Mouse (Mus musculus): Measurements from ENCODE around the gene Iqca. TPM values are rescaled to one million over a fixed set of nuclear protein-coding genes. Genes with fewer than 3 reads are reported as not detected.

Gene Iqca
- polyA plus RNA-seq (2016; fragmentation: Nextera tagmentation; extraction: Ambion mirVana), result 0.59 TPM in 1 of 2 replicates, not detected in the other

GRCm38 (mm10) chr1:90153099-90153744 lies at the start of gene Iqca:
Gene Iqca, minus strand, starts transcription at chr1:90153401.
- Histone ChIP-seq H3K27me3 (peaks cover 9% of the 10 kb centered on the region; the same call in 1 of the 2 replicates), H3K9me3 (no peaks in the 10 kb centered on the region), H3K36me3 (no peaks in the 10 kb centered on the region), H3K4me1 (peaks cover 15% of the 10 kb centered on the region), H3K4me2 (replicated peaks) (peak within 1 kb of the TSS; percentile 45), H3K9ac (replicated peaks) (peak within 1 kb of the TSS; percentile 20; the same call in 1 of the 2 replicates), H3K4me3 (peak within 1 kb of the TSS; percentile 17; the same call in 1 of the 2 replicates), H3K27ac (replicated peaks) (peak within 1 kb of the TSS; percentile 32)
- peak; percentile 94 for ATAC-seq (ENCODE audit: low FRiP score, low read depth)
- WGBS, result 3% methylated on average over 18 of the region's 18 CpGs

- Histone ChIP-seq H3K4me3 (no peak overlapping the region), H3K27ac (replicated peaks) (no peak overlapping the region; the same call in 1 of the 2 replicates), H3K9ac (replicated peaks) (peak overlapping the region; percentile 16), H3K9me3 (0 out of 2 replicates have a peak, but pooled peaks cover 3% of the 10 kb centered on the region), H3K27me3 (peaks cover 30% of the 10 kb centered on the region), H3K36me3 (no peaks in the 10 kb centered on the region), H3K4me1 (peaks cover 36% of the 10 kb centered on the region), H3K4me2 (replicated peaks) (peak overlapping the region; percentile 63)
- peak; percentile 32; the same call in 1 of the 2 replicates for ATAC-seq (ENCODE audit: low FRiP score, low read depth)
- 4% methylated on average over 23 of the region's 23 CpGs for WGBS
Observed at GRCm38 (mm10) chr1:90202207-90202978, 49.2 kb upstream of the Iqca start.

- 52% methylated on average over 2 of the region's 2 CpGs for WGBS
- Histone ChIP-seq H3K27me3 (peaks cover 30% of the 10 kb centered on the region), H3K36me3 (no peaks in the 10 kb centered on the region), H3K4me1 (peaks cover 28% of the 10 kb centered on the region), H3K9me3 (0 out of 2 replicates have a peak, but pooled peaks cover 3% of the 10 kb centered on the region), H3K4me2 (replicated peaks) (no peak overlapping the region), H3K4me3 (no peak overlapping the region), H3K9ac (replicated peaks) (no peak overlapping the region; the same call in 1 of the 2 replicates), H3K27ac (replicated peaks) (no peak overlapping the region)
- no peak for ATAC-seq (ENCODE audit: low FRiP score, low read depth)
Observed at GRCm38 (mm10) chr1:90201655-90202054, 48.5 kb upstream of the Iqca start.

- peaks cover 24% of the 10 kb centered on the region for H3K4me1 ChIP-seq
- H3K9ac ChIP-seq (replicated peaks), result no peak overlapping the region
- peaks cover 30% of the 10 kb centered on the region for H3K27me3 ChIP-seq
- 0 out of 2 replicates have a peak, but pooled peaks cover 3% of the 10 kb centered on the region for H3K9me3 ChIP-seq
- H3K4me3 ChIP-seq, result no peak overlapping the region
- H3K4me2 ChIP-seq (replicated peaks), result no peak overlapping the region
- WGBS, result 91% methylated on average over 5 of the region's 5 CpGs
- no peaks in the 10 kb centered on the region for H3K36me3 ChIP-seq
- ATAC-seq (ENCODE audit: low FRiP score, low read depth), result no peak
- no peak overlapping the region for H3K27ac ChIP-seq (replicated peaks)
Observed at GRCm38 (mm10) chr1:90201246-90201645, 48.0 kb upstream of the Iqca start.

- ATAC-seq (ENCODE audit: low FRiP score, low read depth), result no peak
- Histone ChIP-seq H3K27me3 (no peaks in the 10 kb centered on the region), H3K9ac (replicated peaks) (no peak overlapping the region), H3K4me3 (no peak overlapping the region), H3K27ac (replicated peaks) (no peak overlapping the region), H3K4me1 (peaks cover 25% of the 10 kb centered on the region), H3K36me3 (no peaks in the 10 kb centered on the region), H3K4me2 (replicated peaks) (no peak overlapping the region), H3K9me3 (peaks cover 10% of the 10 kb centered on the region; the same call in 1 of the 2 replicates)
- WGBS, result 34% methylated on average over 6 of the region's 6 CpGs
Observed at GRCm38 (mm10) chr1:90189046-90189445, 35.8 kb upstream of the Iqca start.

GRCm38 (mm10) chr1:90186874-90187273 lies 33.7 kb upstream of the Iqca start:
- Histone ChIP-seq H3K9ac (replicated peaks) (no peak overlapping the region), H3K4me3 (no peak overlapping the region), H3K4me2 (replicated peaks) (no peak overlapping the region), H3K36me3 (no peaks in the 10 kb centered on the region), H3K9me3 (peaks cover 10% of the 10 kb centered on the region; the same call in 1 of the 2 replicates), H3K27me3 (no peaks in the 10 kb centered on the region), H3K27ac (replicated peaks) (no peak overlapping the region), H3K4me1 (peaks cover 29% of the 10 kb centered on the region)
- ATAC-seq (ENCODE audit: low FRiP score, low read depth), result no peak
- WGBS, result 96% methylated on average over 5 of the region's 5 CpGs

- no peaks in the 10 kb centered on the region for H3K27me3 ChIP-seq
- no peak for ATAC-seq (ENCODE audit: low FRiP score, low read depth)
- WGBS, result 83% methylated on average over 4 of the region's 4 CpGs
Observed at GRCm38 (mm10) chr1:90186173-90186572, 33.0 kb upstream of the Iqca start.

GRCm38 (mm10) chr1:90183602-90184001 lies 30.4 kb upstream of the Iqca start:
- Histone ChIP-seq H3K4me1 (peaks cover 5% of the 10 kb centered on the region), H3K9me3 (peaks cover 10% of the 10 kb centered on the region; the same call in 1 of the 2 replicates), H3K27ac (replicated peaks) (no peak overlapping the region), H3K4me2 (replicated peaks) (no peak overlapping the region), H3K36me3 (no peaks in the 10 kb centered on the region), H3K27me3 (no peaks in the 10 kb centered on the region), H3K9ac (replicated peaks) (no peak overlapping the region), H3K4me3 (no peak overlapping the region)
- 69% methylated on average over 6 of the region's 6 CpGs for WGBS
- no peak for ATAC-seq (ENCODE audit: low FRiP score, low read depth)

More at GRCm38 (mm10) chr1:90186173-90186572, 33.0 kb upstream of the Iqca start:
- Histone ChIP-seq H3K4me1 (peaks cover 29% of the 10 kb centered on the region), H3K4me3 (no peak overlapping the region), H3K9ac (replicated peaks) (no peak overlapping the region), H3K36me3 (no peaks in the 10 kb centered on the region), H3K9me3 (peaks cover 10% of the 10 kb centered on the region; the same call in 1 of the 2 replicates), H3K4me2 (replicated peaks) (no peak overlapping the region), H3K27ac (replicated peaks) (no peak overlapping the region)

- peaks cover 10% of the 10 kb centered on the region; the same call in 1 of the 2 replicates for H3K9me3 ChIP-seq
- H3K36me3 ChIP-seq, result no peaks in the 10 kb centered on the region
- H3K9ac ChIP-seq (replicated peaks), result no peak overlapping the region
- H3K27ac ChIP-seq (replicated peaks), result no peak overlapping the region
- no peaks in the 10 kb centered on the region for H3K27me3 ChIP-seq
- peaks cover 4% of the 10 kb centered on the region; the same call in 1 of the 2 replicates for H3K4me1 ChIP-seq
- WGBS, result 76% methylated on average over 5 of the region's 5 CpGs
- no peak for ATAC-seq (ENCODE audit: low FRiP score, low read depth)
- H3K4me2 ChIP-seq (replicated peaks), result no peak overlapping the region
- no peak overlapping the region for H3K4me3 ChIP-seq
Observed at GRCm38 (mm10) chr1:90182521-90182920, 29.3 kb upstream of the Iqca start.

GRCm38 (mm10) chr1:90180966-90181699 lies 27.9 kb upstream of the Iqca start:
- ATAC-seq (ENCODE audit: low FRiP score, low read depth), result no peak
- 85% methylated on average over 12 of the region's 12 CpGs for WGBS
- H3K4me2 ChIP-seq (replicated peaks), result no peak overlapping the region
- no peak overlapping the region for H3K9ac ChIP-seq (replicated peaks)
- no peak overlapping the region for H3K4me3 ChIP-seq
- H3K27ac ChIP-seq (replicated peaks), result no peak overlapping the region
- peaks cover 7% of the 10 kb centered on the region; the same call in 1 of the 2 replicates for H3K4me1 ChIP-seq
- 0 out of 2 replicates have a peak, but pooled peaks cover 1% of the 10 kb centered on the region for H3K9me3 ChIP-seq
- no peaks in the 10 kb centered on the region for H3K36me3 ChIP-seq
- H3K27me3 ChIP-seq, result no peaks in the 10 kb centered on the region

- Histone ChIP-seq H3K4me1 (peaks cover 9% of the 10 kb centered on the region; the same call in 1 of the 2 replicates), H3K9ac (replicated peaks) (no peak overlapping the region), H3K4me2 (replicated peaks) (no peak overlapping the region), H3K27me3 (no peaks in the 10 kb centered on the region), H3K36me3 (no peaks in the 10 kb centered on the region), H3K27ac (replicated peaks) (no peak overlapping the region), H3K4me3 (no peak overlapping the region), H3K9me3 (no peaks in the 10 kb centered on the region)
- WGBS, result 82% methylated on average over 7 of the region's 7 CpGs
- no peak for ATAC-seq (ENCODE audit: low FRiP score, low read depth)
Observed at GRCm38 (mm10) chr1:90180479-90180878, 27.3 kb upstream of the Iqca start.

Data from midbrain, embryonic 12.5 days (tissue).